Mouse (Mus musculus): ENCODE results near the gene Prdm13. TPM values are rescaled to one million over a fixed set of nuclear protein-coding genes. Genes with fewer than 3 reads are reported as not detected.

Prdm13 gene
- polyA plus RNA-seq (2015; fragmentation: Nextera tagmentation; extraction: Ambion mirVana): 0.28 and 0.45 TPM in 2 replicates

- H3K27ac ChIP-seq: no peak within 1 kb of the TSS
- peaks cover 36% of the 10 kb centered on the region for H3K4me1 ChIP-seq (replicated peaks)
- peak within 1 kb of the TSS; percentile 27 for H3K4me3 ChIP-seq (replicated peaks)
- peaks cover 93% of the 10 kb centered on the region for H3K27me3 ChIP-seq
- no peak within 1 kb of the TSS for H3K9ac ChIP-seq (replicated peaks)
- ATAC-seq: peak; percentile 65
- H3K4me2 ChIP-seq (replicated peaks): peak within 1 kb of the TSS; percentile 43
- WGBS: under 1% methylated on average over 38 of the region's 38 CpGs
- H3K9me3 ChIP-seq: no peaks in the 10 kb centered on the region
- H3K36me3 ChIP-seq: no peaks in the 10 kb centered on the region
Observed at GRCm38 (mm10) chr4:21685595-21686091, at the start of gene Prdm13. TSS of gene Prdm13 (minus strand) at chr4:21685963.

- Histone ChIP-seq H3K27ac (peak within 1 kb of the TSS; percentile 89), H3K9me3 (no peaks in the 10 kb centered on the region), H3K36me3 (peaks cover under 1% of the 10 kb centered on the region), H3K27me3 (no peaks in the 10 kb centered on the region), H3K9ac (replicated peaks) (peak within 1 kb of the TSS; percentile 88), H3K4me3 (replicated peaks) (peak within 1 kb of the TSS; percentile 90), H3K4me1 (replicated peaks) (peaks cover 15% of the 10 kb centered on the region), H3K4me2 (replicated peaks) (peak within 1 kb of the TSS; percentile 77)
- ATAC-seq: peak; percentile 99
- WGBS: under 1% methylated on average over 37 of the region's 37 CpGs
Observed at GRCm38 (mm10) chr4:21727615-21728165, 41.9 kb upstream of the Prdm13 start, which contains the start of gene Ccnc. TSS of gene Ccnc (plus strand) at chr4:21727701.

DNA sequence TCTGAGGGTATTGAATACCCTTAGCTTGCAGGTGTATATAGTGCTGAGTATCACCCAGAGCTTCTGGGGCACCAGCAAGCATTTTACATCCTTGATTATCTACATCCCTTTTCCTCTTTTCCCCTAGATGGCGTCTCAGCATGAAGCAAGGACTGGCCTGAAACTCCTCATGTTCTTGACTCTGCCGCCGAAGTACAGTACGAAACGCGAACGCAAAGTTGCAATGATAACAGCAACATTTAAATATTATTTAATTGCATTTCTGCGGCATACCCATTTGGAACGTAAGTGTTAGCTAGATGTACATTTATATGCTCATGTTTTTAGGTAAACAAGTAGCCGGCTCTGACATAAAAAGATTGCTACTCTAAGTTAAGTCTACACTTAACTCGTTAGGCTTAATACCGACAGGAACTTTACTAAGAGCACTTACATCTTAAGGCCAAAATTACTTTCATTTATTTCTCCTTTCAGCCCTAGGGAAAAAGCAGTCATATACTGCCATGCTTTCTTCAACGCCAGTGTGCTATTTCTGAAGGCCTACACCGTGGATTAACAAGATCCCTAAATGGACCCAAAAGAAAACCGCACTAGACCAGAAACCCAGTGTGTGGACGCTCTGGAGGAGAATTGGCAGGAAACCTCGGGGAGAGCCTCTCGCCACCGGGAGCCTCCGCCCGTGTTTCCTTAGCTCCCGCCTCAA, 41.3 kb upstream of the Prdm13 start:
- H3K4me1 ChIP-seq (replicated peaks): peaks cover 15% of the 10 kb centered on the region
- peak overlapping the region; percentile 88 for H3K9ac ChIP-seq (replicated peaks)
- H3K36me3 ChIP-seq: no peaks in the 10 kb centered on the region
- H3K27me3 ChIP-seq: no peaks in the 10 kb centered on the region
- H3K27ac ChIP-seq: peak overlapping the region; percentile 89
- H3K4me2 ChIP-seq (replicated peaks): peak overlapping the region; percentile 77
- peak; percentile 49 for ATAC-seq
- 2% methylated on average over 22 of the region's 22 CpGs for WGBS
- H3K9me3 ChIP-seq: no peaks in the 10 kb centered on the region
- peak overlapping the region; percentile 90 for H3K4me3 ChIP-seq (replicated peaks)

DNA sequence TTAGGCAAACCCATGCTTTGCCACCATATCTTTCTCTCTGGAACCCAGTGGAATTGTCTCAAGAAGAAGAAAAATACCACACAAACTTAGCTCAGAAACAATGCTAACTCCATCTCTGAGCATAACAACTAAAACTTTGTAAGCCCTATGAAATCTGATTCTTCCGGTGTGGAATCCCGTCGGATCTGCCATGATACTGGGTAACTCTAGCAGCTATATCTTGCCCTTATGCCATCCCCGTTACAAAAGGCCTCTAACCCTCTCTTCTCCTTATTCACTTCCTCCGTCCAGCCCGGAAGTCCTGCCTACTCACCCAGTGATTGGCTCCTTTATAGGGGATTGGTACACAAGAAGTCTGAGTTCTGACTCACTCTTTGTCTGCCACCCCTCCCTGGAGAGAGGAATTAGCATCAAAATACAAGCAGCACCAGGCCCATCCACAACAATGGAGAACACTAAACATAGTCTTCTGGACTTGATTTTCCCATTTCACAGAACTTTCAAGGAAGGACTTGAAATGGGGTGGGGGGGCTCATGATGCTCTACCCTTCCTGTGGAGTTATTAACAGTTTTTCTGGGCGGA, 37.1 kb upstream of the Prdm13 start:
- WGBS: 37% methylated on average over 7 of the region's 7 CpGs
- no peak for ATAC-seq
- H3K36me3 ChIP-seq: no peaks in the 10 kb centered on the region
- no peak overlapping the region for H3K4me2 ChIP-seq (replicated peaks)
- H3K27ac ChIP-seq: no peak overlapping the region
- no peak overlapping the region for H3K9ac ChIP-seq (replicated peaks)
- 0 out of 2 replicates have a peak, but pooled peaks cover 2% of the 10 kb centered on the region for H3K27me3 ChIP-seq
- no peak overlapping the region for H3K4me3 ChIP-seq (replicated peaks)
- H3K4me1 ChIP-seq (replicated peaks): no peaks in the 10 kb centered on the region
- no peaks in the 10 kb centered on the region for H3K9me3 ChIP-seq

DNA sequence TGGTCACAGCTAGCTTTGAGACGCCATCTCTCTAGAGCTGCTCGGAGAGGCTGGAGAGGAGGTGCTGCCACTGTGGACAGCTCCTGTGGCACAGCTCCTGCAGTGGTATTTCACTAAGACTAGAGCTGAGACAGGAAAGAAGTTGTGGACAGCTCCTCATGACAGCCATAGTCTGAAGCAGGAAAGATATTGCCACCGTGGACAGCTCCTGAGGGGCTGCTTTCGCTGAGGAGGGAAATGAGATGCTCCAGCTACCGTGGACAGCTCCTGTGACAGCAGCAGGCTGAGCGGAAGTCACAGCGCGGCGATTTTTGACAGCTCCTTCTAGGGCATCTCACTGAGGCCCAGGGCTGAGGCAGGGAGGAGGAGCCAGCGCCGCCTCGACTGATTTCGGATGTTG, 26.4 kb upstream of the Prdm13 start:
- Histone ChIP-seq H3K4me2 (replicated peaks) (peak overlapping the region; percentile 49), H3K9me3 (no peaks in the 10 kb centered on the region), H3K4me3 (replicated peaks) (peak overlapping the region; percentile 25), H3K9ac (replicated peaks) (peak overlapping the region; percentile 55), H3K27ac (no peak overlapping the region), H3K36me3 (no peaks in the 10 kb centered on the region), H3K4me1 (replicated peaks) (peaks cover 6% of the 10 kb centered on the region), H3K27me3 (peaks cover 21% of the 10 kb centered on the region)
- 6% methylated on average over 13 of the region's 13 CpGs for WGBS
- peak; percentile 81 for ATAC-seq

- no peak overlapping the region for H3K27ac ChIP-seq
- ATAC-seq: no peak
- no peaks in the 10 kb centered on the region for H3K36me3 ChIP-seq
- H3K4me2 ChIP-seq (replicated peaks): no peak overlapping the region
- no peak overlapping the region for H3K9ac ChIP-seq (replicated peaks)
- peaks cover 7% of the 10 kb centered on the region for H3K27me3 ChIP-seq
- no peaks in the 10 kb centered on the region for H3K4me1 ChIP-seq (replicated peaks)
- WGBS: 65% methylated on average over 1 of the region's 1 CpGs
- no peak overlapping the region for H3K4me3 ChIP-seq (replicated peaks)
- no peaks in the 10 kb centered on the region for H3K9me3 ChIP-seq
Observed at GRCm38 (mm10) chr4:21705046-21705445, 19.3 kb upstream of the Prdm13 start.

DNA sequence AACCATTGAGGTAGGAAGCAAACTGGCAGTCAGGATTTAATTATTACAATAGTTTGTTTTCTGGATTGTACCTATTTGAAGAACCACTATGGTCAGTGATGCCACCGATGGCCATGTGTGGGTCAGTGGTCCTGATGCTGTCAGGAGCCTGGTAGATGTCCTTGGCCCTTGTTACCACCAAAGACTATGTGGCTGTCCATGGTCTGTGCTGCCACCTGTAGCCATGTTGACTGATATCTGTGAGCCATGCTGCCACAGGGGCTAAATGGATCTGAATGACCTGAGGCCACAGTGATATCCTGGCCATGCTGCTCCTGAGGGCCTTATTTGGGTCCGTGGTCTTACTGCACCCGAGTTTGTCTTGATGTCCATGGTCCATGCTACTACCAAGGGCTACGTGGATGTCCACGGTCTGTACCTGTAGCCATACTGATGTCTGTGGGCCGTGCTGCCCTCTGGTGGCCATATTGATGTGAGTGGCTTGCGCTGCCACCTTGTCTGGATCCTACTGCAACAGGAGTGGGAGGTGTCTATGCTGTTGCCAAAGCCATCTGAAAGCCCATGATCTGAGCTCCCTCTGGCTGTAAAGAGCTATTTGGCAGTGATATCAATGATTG, 10.0 kb upstream of the Prdm13 start:
- Histone ChIP-seq H3K27me3 (peaks cover 61% of the 10 kb centered on the region), H3K4me1 (replicated peaks) (no peaks in the 10 kb centered on the region), H3K36me3 (no peaks in the 10 kb centered on the region), H3K27ac (no peak overlapping the region), H3K4me2 (replicated peaks) (no peak overlapping the region), H3K9ac (replicated peaks) (no peak overlapping the region), H3K4me3 (replicated peaks) (no peak overlapping the region), H3K9me3 (no peaks in the 10 kb centered on the region)
- peak; percentile 82 for ATAC-seq
- WGBS: 28% methylated on average over 7 of the region's 7 CpGs

DNA sequence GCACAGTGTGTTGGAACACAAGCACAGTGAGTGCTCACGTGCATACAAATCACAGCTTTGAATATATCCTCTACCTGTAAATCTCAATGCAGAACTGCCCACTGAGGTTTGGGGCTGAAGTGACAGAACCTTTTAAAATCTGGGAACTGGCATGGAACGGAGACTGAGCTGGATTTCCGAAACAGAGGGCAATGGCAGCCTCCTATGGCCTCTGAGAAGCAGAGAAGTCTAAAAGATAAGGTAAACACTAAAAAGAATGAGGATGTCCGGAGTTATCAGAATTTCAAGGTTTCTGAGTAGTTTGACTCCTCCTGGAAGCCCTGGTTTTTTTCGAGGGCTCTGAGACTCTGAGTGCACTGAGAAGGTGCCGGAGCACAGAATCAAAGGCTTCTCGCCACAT, 4.5 kb upstream of the Prdm13 start:
- WGBS: 11% methylated on average over 7 of the region's 7 CpGs
- no peak overlapping the region for H3K4me3 ChIP-seq (replicated peaks)
- no peaks in the 10 kb centered on the region for H3K36me3 ChIP-seq
- H3K27me3 ChIP-seq: peaks cover 91% of the 10 kb centered on the region
- 0 out of 2 replicates have a peak overlapping the region, but pooled peaks have one; percentile 79 for H3K4me2 ChIP-seq (replicated peaks)
- no peaks in the 10 kb centered on the region for H3K9me3 ChIP-seq
- H3K27ac ChIP-seq: no peak overlapping the region
- no peak for ATAC-seq
- peaks cover 30% of the 10 kb centered on the region for H3K4me1 ChIP-seq (replicated peaks)
- H3K9ac ChIP-seq (replicated peaks): no peak overlapping the region

- H3K36me3 ChIP-seq: no peaks in the 10 kb centered on the region
- H3K4me1 ChIP-seq (replicated peaks): peaks cover 32% of the 10 kb centered on the region
- no peak overlapping the region for H3K27ac ChIP-seq
- H3K4me3 ChIP-seq (replicated peaks): peak overlapping the region; percentile 49
- H3K9me3 ChIP-seq: no peaks in the 10 kb centered on the region
- WGBS: 0% methylated on average over 18 of the region's 18 CpGs
- H3K4me2 ChIP-seq (replicated peaks): peak overlapping the region; percentile 79
- peak; percentile 43 for ATAC-seq
- H3K9ac ChIP-seq (replicated peaks): no peak overlapping the region
- H3K27me3 ChIP-seq: peaks cover 91% of the 10 kb centered on the region
Observed at GRCm38 (mm10) chr4:21689492-21689941, 3.8 kb upstream of the Prdm13 start.

- no peaks in the 10 kb centered on the region for H3K36me3 ChIP-seq
- H3K27ac ChIP-seq: peak overlapping the region; percentile 68
- H3K4me3 ChIP-seq (replicated peaks): peak overlapping the region; percentile 49
- H3K4me1 ChIP-seq (replicated peaks): peaks cover 36% of the 10 kb centered on the region
- peak overlapping the region; percentile 61 for H3K9ac ChIP-seq (replicated peaks)
- WGBS: 0% methylated on average over 39 of the region's 64 CpGs
- ATAC-seq: peak; percentile 69
- peak overlapping the region; percentile 79 for H3K4me2 ChIP-seq (replicated peaks)
- H3K27me3 ChIP-seq: peaks cover 93% of the 10 kb centered on the region
- no peaks in the 10 kb centered on the region for H3K9me3 ChIP-seq
Observed at GRCm38 (mm10) chr4:21688703-21689200, 3.0 kb upstream of the Prdm13 start.

DNA sequence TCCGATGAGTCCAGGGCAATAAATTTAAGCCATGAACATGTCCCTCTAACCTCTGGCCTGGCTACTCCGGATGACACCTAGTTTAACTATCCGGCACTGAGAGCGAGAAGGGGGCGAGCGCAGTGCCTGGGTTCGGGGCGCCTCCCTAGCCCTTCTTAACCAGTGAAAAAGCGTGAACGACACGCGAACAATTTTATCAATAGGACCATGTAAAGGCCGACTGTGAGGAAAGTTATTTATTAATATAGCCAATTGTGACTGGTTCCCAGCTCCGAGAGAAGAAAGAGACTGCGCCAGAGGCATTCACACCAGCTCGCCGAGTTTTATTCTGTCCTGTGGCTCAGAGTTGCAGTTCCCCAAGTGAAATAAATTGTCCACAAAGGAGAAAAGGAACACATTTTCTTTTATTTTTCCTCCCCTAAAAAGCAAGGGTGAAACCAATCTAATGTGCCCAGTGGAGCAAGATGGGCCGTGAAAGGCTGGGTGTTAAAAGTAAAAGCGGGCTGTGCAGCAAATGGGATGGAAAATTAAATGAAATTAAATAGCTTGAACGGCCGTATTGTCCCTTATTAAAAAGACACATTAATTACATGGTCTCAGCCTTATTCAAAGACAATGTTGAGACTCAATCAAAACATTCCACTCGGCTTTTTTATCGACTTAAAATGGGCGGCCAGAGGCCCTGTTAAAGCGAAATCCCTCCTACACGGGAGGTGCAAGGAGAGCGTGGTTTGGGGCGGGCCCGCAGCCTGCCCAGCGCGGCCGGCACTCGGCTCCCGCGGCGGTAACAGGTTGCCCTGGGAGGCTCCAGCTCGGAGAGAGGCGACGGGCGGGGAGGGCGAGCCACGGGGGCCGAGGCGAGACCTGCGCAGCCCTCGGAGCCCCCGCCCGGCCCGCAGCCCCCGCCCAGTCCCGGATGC, 2.3 kb upstream of the Prdm13 start:
- Histone ChIP-seq H3K27me3 (peaks cover 93% of the 10 kb centered on the region), H3K36me3 (no peaks in the 10 kb centered on the region), H3K4me1 (replicated peaks) (peaks cover 36% of the 10 kb centered on the region), H3K4me3 (replicated peaks) (peak overlapping the region; percentile 49), H3K9ac (replicated peaks) (peak overlapping the region; percentile 61), H3K9me3 (no peaks in the 10 kb centered on the region), H3K27ac (peak overlapping the region; percentile 68), H3K4me2 (replicated peaks) (peak overlapping the region; percentile 79)
- ATAC-seq: peak; percentile 76
- WGBS: 1% methylated on average over 50 of the region's 51 CpGs
